ENCODE assay signal across 8 mouse cellular contexts in the genomic region with DNA sequence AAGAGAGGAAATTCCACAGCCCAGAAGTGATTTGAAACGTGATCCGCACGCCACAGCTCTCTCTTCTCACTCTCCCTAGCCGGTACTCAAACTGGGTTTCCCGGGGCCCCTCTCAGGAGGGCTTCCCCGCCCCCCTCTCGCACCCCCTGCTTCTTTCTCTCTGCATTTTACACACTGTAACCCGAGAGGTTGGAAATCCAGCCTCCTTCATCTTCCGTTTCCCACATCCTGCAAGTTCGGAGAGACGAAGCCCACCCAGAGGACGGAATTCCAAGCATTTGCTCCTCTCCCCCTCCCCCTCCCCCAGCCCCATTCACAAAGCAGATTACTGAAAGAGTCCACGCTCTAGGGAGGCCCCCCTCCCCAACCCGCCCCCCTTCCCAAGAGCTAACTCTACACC. TPM values are rescaled to one million over a fixed set of nuclear protein-coding genes. Genes with fewer than 3 reads are reported as not detected.
DNase-seq lines count a peak whose midpoint lies in the region; ATAC-seq lines count a peak whose summit lies in the region.

No protein-coding gene starts in this region.

- H3K27me3 ChIP-seq in heart, embryonic 13.5 days (replicated peaks), result no peaks in the 10 kb centered on the region
- 0 out of 2 replicates have a peak, but pooled peaks cover 5% of the 10 kb centered on the region for H3K27me3 ChIP-seq in hindbrain, embryonic 15.5 days
- H3K27me3 ChIP-seq in midbrain, embryonic 13.5 days, result no peaks in the 10 kb centered on the region

- peak overlapping the region; percentile 47 for H3K4me3 ChIP-seq in heart, embryonic 13.5 days
- H3K4me3 ChIP-seq in hindbrain, embryonic 15.5 days, result peak overlapping the region; percentile 24
- H3K4me3 ChIP-seq in midbrain, embryonic 13.5 days (replicated peaks), result peak overlapping the region; percentile 26

- H3K4me2 ChIP-seq in heart, embryonic 13.5 days, result peak overlapping the region; percentile 71
- H3K4me2 ChIP-seq in hindbrain, embryonic 15.5 days, result peak overlapping the region; percentile 53
- peak overlapping the region; percentile 55 for H3K4me2 ChIP-seq in midbrain, embryonic 13.5 days (replicated peaks)

- intact Hi-C loops in heart, postnatal 10 days (cut with DNase I), result no loop called here

- no peaks in the 10 kb centered on the region for H3K9me3 ChIP-seq in heart, embryonic 13.5 days
- H3K9me3 ChIP-seq in hindbrain, embryonic 15.5 days, result no peaks in the 10 kb centered on the region
- no peaks in the 10 kb centered on the region for H3K9me3 ChIP-seq in midbrain, embryonic 13.5 days

- peak overlapping the region; percentile 97 for H3K27ac ChIP-seq in heart, embryonic 13.5 days (replicated peaks)
- 0 out of 2 replicates have a peak overlapping the region, but pooled peaks have one; percentile 45 for H3K27ac ChIP-seq in hindbrain, embryonic 15.5 days (replicated peaks)
- peak overlapping the region; percentile 62 for H3K27ac ChIP-seq in midbrain, embryonic 13.5 days

- peaks cover 73% of the 10 kb centered on the region for H3K4me1 ChIP-seq in heart, embryonic 13.5 days
- H3K4me1 ChIP-seq in hindbrain, embryonic 15.5 days (replicated peaks), result peaks cover 38% of the 10 kb centered on the region
- H3K4me1 ChIP-seq in midbrain, embryonic 13.5 days (replicated peaks), result peaks cover 50% of the 10 kb centered on the region

- H3K9ac ChIP-seq in heart, embryonic 13.5 days, result peak overlapping the region; percentile 79
- H3K9ac ChIP-seq in hindbrain, embryonic 15.5 days, result 0 out of 2 replicates have a peak overlapping the region, but pooled peaks have one; percentile 28
- H3K9ac ChIP-seq in midbrain, embryonic 13.5 days (replicated peaks), result peak overlapping the region; percentile 46; the same call in 1 of the 2 replicates

- no peaks in the 10 kb centered on the region for H3K36me3 ChIP-seq in heart, embryonic 13.5 days
- H3K36me3 ChIP-seq in hindbrain, embryonic 15.5 days, result no peaks in the 10 kb centered on the region
- no peaks in the 10 kb centered on the region for H3K36me3 ChIP-seq in midbrain, embryonic 13.5 days

- no peak for DNase-seq in heart, postnatal 10 days
- peak; percentile 90 for DNase-seq in embryo, embryonic 10 days (ENCODE audit: low spot score)
- DNase-seq in thymus, postnatal 4 days, result no peak
- DNase-seq in layer of hippocampus, adult 9-10 months (ENCODE audit: low spot score), result no peak

- ATAC-seq in heart, embryonic 13.5 days (ENCODE audit: extremely low read depth, insufficient number of reproducible peaks, low FRiP score, low TSS enrichment), result peak; percentile 3; the same call in 1 of the 2 replicates
- ATAC-seq in hindbrain, embryonic 15.5 days (ENCODE audit: low FRiP score, low read depth), result no peak
- ATAC-seq in midbrain, embryonic 13.5 days, result peak; percentile 55; the same call in 1 of the 2 replicates
- no peak for ATAC-seq in monocyte, adult 5-6 weeks (replicated peaks; ENCODE audit: insufficient number of reproducible peaks, low FRiP score, low TSS enrichment, poor library complexity, severe bottlenecking)

- WGBS in heart, embryonic 13.5 days, result 2% methylated on average over 14 of the region's 14 CpGs
- 3% methylated on average over 14 of the region's 14 CpGs for WGBS in hindbrain, embryonic 15.5 days
- WGBS in midbrain, embryonic 13.5 days, result under 1% methylated on average over 14 of the region's 14 CpGs

RNA-seq across cellular contexts. Expression of gene Pim1, which starts 26.5 kb away (rescaled TPM):
- polyA plus RNA-seq in heart, embryonic 13.5 days (2015; fragmentation: Nextera tagmentation; extraction: Ambion mirVana), result 19.3 and 20.0 TPM in 2 replicates
- total RNA-seq in heart, postnatal 10 days (2021), result 10 to 100 TPM; 40.6 to 51.5 TPM
- 8.4 and 8.9 TPM in 2 replicates for polyA plus RNA-seq in hindbrain, embryonic 15.5 days (2015; fragmentation: Nextera tagmentation; extraction: Ambion mirVana)
- polyA plus RNA-seq in midbrain, embryonic 13.5 days (2015; fragmentation: Nextera tagmentation; extraction: Ambion mirVana), result 13.4 and 15.4 TPM in 2 replicates
- total RNA-seq in monocyte, adult 5-6 weeks (2017), result 698 to 1,062 TPM (median 980 TPM) in 3 replicates

Comparison
In these comparisons a context has a peak if more than half of its experiments do, and no peak if none do; other contexts are left out.
1. ATAC-seq: peak in heart, embryonic 13.5 days (single experiment) and midbrain, embryonic 13.5 days (single experiment); none in hindbrain, embryonic 15.5 days (single experiment) and monocyte, adult 5-6 weeks (single experiment).
2. H3K27ac ChIP-seq: peak in every context shown above with its lines; median percentile 97 in heart, embryonic 13.5 days; 62 in midbrain, embryonic 13.5 days; 45 in hindbrain, embryonic 15.5 days.
3. H3K9ac ChIP-seq: peak in every context shown above with its lines; median percentile 79 in heart, embryonic 13.5 days; 46 in midbrain, embryonic 13.5 days; 28 in hindbrain, embryonic 15.5 days.
4. Peak in every context shown above with its lines, with median percentiles within 50 percentile points of each other: H3K4me2 ChIP-seq and H3K4me3 ChIP-seq.